Mouse (Mus musculus) erythroblast, adult 5-6 weeks (primary cell): ENCODE data around the gene Ndc80. TPM values are rescaled to one million over a fixed set of nuclear protein-coding genes. Genes with fewer than 3 reads are reported as not detected.
"Not testable (repeated sequence)": the region's sequence is repeated elsewhere in the genome, so short reads cannot be mapped to it uniquely, and the experiment has no call there.

ENCODE experiments used
- ATAC-seq: replicated peaks from 2 replicates; pipeline ENCODE4 v1.8.0; 2016; ENCODE audit warnings: moderate number of reproducible peaks, mild to moderate bottlenecking, moderate TSS enrichment, inconsistent platforms; ENCODE audit not compliant: poor library complexity, low FRiP score, severe bottlenecking
- total RNA-seq, 2 experiments: library from RNA; stranded (forward) in 1 of 2; stranded (reverse) in 1 of 2; fragments of 150-400 nt in 1 of 2; fragments of 200-764, 138-1000 nt in 1 of 2; gene quantifications; 2 replicates each; pipeline versions ENCODE4 v1.2.3 to v1.2.4; 2015 to 2017; ENCODE audit warnings: low replicate concordance in 2 of 2

The Ndc80 gene
- total RNA-seq (2015; ENCODE audit: low replicate concordance) (29.5 and 32.9 TPM in 2 replicates), total RNA-seq (2017; ENCODE audit: low replicate concordance) (39.2 and 56.2 TPM in 2 replicates)

GRCm38 (mm10) chr17:71526711-71527564 is at the start of gene Ndc80:
Ndc80 (minus strand) TSS chr17:71526857.
- peak; percentile 92 for ATAC-seq

GRCm38 (mm10) chr17:71561631-71562030 is 35.0 kb upstream of the Ndc80 start:
- peak; percentile 69; the same call in 1 of the 2 replicates for ATAC-seq

DNA sequence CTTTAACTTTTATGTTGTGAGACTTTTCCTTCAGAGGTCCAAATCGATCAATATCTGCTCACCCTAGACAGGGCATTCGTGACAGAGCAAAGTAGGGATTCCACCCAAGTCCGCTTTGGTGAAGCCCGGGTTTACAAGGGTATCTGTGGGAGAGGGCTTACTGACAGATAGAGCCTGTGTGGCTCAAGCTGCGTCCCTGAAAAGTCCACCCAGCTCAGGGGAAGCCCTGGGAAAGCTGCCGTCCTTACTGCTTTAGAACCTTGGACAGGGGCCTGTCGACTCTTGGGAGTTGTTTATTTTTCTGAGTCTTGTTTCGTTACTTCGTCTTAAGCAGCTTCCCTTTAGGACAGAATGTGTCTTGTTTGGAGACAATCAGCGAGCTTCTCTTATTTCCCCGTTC is 26.2 kb upstream of the Ndc80 start:
- no peak for ATAC-seq

- peak; percentile 98 for ATAC-seq
Measured at GRCm38 (mm10) chr17:71551757-71552451, 25.2 kb upstream of the Ndc80 start, which contains the start of gene Spdya. Spdya (plus strand) TSS chr17:71552061.

GRCm38 (mm10) chr17:71551350-71551749 is 24.7 kb upstream of the Ndc80 start:
- 0 out of 2 replicates have a peak, but pooled peaks have one; percentile 6 for ATAC-seq

DNA sequence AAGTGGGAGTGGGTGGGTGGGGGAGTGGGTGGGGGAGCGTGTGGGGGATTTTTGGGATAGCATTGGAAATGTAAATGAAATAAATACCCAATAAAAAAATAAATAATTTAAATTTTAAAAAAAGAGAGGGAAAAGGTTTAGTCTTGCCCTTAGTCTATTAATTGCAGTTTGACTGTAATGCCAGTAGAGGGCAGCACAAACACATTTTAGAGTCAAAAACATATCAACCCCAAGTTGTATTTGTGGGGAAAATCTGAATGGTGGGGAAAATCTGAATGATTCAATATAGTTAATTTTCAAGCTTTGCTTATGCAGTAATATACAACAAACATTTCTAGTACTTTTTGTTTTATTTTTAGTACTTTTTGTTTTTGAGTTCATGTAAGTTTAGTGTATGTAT is 21.9 kb upstream of the Ndc80 start:
- no peak for ATAC-seq

DNA sequence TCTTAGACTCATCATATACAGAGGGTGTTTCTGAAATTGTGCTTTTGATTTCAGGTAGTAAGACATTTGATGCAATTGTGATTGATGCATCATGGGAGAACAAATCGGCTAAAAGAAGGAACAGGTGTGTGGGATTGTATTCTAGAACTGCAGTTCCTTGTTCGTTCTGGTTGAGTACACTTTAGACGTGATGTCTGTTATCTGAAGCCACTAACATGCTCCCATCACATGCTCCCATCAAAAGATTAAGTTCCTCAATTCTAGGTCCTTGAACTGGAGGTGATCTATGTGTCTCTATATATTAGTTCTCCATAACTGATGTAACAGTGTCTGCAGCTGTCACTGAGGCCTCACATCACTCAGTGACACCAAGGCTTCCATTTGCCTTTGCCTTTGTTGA is 10.5 kb upstream of the Ndc80 start:
- no peak for ATAC-seq

DNA sequence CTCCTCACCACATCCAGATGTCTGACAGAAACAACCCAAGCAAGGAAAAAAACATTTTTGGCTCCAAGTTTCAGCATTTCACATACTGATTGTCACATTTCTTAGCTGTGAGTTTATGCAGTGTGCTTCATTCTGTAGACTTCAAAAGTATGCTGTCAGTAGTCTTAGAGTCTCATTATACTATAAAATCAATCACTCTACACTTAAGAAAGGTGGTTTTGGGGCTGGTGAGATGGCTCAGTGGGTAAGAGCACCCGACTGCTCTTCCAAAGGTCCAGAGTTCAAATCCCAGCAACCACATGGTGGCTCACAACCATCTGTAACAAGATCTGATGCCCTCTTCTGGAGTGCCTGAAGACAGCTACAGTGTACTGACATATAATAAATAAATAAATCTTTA is 8.9 kb upstream of the Ndc80 start:
- not testable (repeated sequence) for ATAC-seq

- ATAC-seq, result no peak
Measured at GRCm38 (mm10) chr17:71528042-71528441, 1.4 kb upstream of the Ndc80 start.

- ATAC-seq, result peak; percentile 69
Measured at GRCm38 (mm10) chr17:71526302-71526708, 352 bp downstream of the Ndc80 start.

DNA sequence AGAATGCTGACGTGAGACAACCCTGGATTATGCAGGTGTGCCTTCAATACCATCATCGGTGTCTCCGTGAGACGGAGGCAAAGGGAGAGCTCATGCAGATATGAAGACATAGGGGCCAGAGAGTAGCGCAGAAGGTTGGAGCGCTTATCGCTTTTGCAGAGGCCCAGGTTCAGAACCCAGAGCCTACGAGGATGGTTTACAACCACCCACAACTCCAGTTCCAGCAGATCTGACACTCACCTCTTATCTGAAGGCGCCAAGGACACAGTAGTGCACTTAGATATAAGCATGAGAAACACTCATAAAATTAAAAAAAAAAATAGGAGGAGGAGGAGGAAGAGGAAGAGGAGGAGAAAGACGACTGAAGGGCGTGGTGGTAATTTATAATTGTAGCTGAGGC is 16.4 kb downstream of the Ndc80 start:
- ATAC-seq, result no peak

DNA sequence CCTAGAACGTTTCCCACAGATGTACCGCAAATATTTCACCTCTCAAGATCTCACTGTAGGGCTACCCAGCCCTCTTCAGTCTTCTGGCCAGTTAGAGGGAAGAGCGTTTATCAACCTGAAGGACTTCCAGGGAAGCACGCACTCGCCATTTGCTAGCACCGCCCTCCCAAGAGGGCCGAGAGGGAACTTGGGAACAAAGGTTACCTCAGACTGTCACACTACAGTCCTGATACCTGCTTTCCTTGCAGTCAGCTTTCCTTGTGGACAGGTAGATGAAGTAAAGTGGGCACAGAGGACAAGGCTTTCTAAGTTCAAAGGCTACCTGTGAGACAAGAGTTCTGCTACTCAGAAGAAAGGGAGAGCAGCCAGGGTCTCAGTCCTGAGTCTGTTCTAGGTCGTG is 19.8 kb downstream of the Ndc80 start:
- no peak for ATAC-seq

GRCm38 (mm10) chr17:71495784-71496183 is 30.9 kb downstream of the Ndc80 start:
- no peak for ATAC-seq

- no peak for ATAC-seq
Measured at GRCm38 (mm10) chr17:71491332-71491686, 35.3 kb downstream of the Ndc80 start.

DNA sequence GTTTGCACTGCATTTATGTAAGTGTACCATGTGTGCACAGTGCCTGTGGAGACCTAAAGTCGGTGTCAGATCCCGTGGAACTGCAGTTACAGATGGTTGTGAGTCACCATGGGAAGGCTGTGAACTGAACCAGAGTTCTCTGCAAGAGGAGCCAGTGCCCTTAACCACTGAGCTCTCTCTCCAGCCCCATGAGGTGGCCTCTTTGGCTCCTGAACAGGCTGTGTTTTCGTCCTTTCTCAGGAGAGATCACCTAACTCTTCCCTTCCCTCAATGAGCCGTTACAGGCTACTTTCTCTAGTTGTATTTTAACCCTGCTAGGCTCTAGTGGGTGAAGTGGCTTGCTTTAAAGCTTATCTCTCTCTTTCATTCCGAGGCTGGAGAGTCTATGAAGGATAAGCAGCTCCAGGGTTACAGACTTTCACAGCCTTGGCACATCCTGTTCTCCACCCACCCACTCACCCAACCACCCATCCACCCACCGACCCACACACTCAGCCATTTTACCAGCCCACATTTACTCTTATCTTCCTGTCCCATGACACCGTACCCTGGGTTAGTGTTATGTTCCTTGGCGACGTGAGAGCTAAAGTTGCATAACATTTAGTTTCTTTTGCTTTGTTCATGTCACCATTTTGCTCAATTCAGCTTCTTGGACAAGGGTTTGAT is 35.9 kb downstream of the Ndc80 start:
- ATAC-seq, result no peak

DNA sequence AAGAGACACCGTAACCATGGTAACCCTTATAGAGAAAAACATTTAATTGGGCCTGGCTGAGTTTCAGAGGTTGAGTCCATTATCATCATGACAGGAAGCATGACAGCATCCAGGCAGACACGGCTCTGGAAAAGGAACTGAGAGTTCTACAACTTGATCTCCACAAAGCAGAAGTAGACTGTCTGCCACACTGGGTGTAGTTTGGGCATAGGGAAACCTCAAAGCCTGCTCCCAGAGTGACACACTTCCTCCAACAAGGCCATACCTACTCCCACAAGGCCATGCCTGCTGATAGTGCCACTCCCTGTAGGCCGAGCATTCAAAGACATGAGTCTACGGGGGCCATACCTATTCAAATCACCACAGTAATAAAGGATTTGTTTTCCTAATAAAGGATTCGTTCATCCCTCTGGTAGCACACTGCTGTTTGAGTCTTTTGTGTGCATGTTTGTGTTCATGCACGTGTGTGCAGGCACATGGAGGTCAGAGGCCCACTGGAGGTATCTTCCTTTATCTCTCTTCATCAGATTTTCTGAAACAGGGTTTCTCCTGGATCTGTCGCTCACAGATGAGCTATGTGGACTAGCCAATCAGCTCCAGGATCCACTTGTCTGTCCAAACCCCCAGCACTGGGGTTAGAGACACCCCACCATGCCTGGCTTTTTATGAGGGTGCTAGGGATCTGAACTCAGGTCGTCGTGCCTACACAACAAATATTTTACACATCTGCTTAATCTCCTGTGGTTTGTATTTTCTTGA is 36.8 kb downstream of the Ndc80 start:
- ATAC-seq, result no peak

- ATAC-seq, result peak; percentile 27; the same call in 1 of the 2 replicates
Measured at GRCm38 (mm10) chr17:71486231-71486851, 40.3 kb downstream of the Ndc80 start.

- ATAC-seq, result peak; percentile 60
Measured at GRCm38 (mm10) chr17:71485791-71486230, 40.8 kb downstream of the Ndc80 start.

GRCm38 (mm10) chr17:71484711-71485110 is 41.9 kb downstream of the Ndc80 start:
- ATAC-seq, result no peak
